ENCODE assay signal across 25 mouse cellular contexts in genomic region chr9:40246702-40247101, GRCm38 (mm10). TPM values are rescaled to one million over a fixed set of nuclear protein-coding genes. Genes with fewer than 3 reads are reported as not detected.
A peak's percentile ranks its signal among the peaks of the same experiment; 100 is the strongest.
DNase-seq lines count a peak whose midpoint lies in the region; ATAC-seq and TF ChIP-seq lines count a peak whose summit lies in the region.
"Had no signal": no experiment of that assay in that cellular context is flagged by ENCODE, and none has a peak within 500 bp of the region (broad histone marks: within the 10 kb centered on the region; RNA-seq: fewer than 3 reads in every experiment).

No protein-coding gene starts in this region.

- H3K4me2 ChIP-seq in heart, embryonic 13.5 days, result no peak overlapping the region
- no peak overlapping the region for H3K4me2 ChIP-seq in limb, embryonic 13.5 days (replicated peaks)
- no peak overlapping the region for H3K4me2 ChIP-seq in limb, embryonic 14.5 days (replicated peaks; ENCODE audit: low read depth, low read length, severe bottlenecking)
- H3K4me2 ChIP-seq: heart, embryonic 12.5 days; liver, embryonic 15.5 days; lung, embryonic 14.5 days had no signal

- DNase-seq in heart, postnatal 36 days, result no peak
- DNase-seq in limb, embryonic 10.5 days (ENCODE audit: low spot score), result no peak
- peak; percentile 21 for DNase-seq in Muller cell, postnatal 12 days (ENCODE audit: inconsistent ontology term)
- DNase-seq in limb, embryonic 14.5 days (ENCODE audit: low spot score), result peak; percentile 16
- no peak for DNase-seq in c-Kit-positive CD71-positive TER-119-positive erythroid progenitor cells, embryonic 14.5 days (ENCODE audit: low spot score)
- DNase-seq: adrenal gland, adult 2 months; adrenal gland, postnatal 36 days; cerebellum, adult 8-10 months; heart, adult 2 months; heart, postnatal 10 days; kidney, adult 8-10 months; kidney, postnatal 4 days; lung, embryonic 14.5 days; lung, postnatal 14 days; right cerebral cortex, postnatal 4 days had no signal

- intact Hi-C loops in heart, postnatal 36 days (cut with DNase I), result no loop called here

- ATAC-seq in heart, embryonic 13.5 days (ENCODE audit: extremely low read depth, insufficient number of reproducible peaks, low FRiP score, low TSS enrichment), result no peak
- ATAC-seq in limb, embryonic 13.5 days (ENCODE audit: low FRiP score, low read depth), result peak; percentile 58
- peak; percentile 67; the same call in 1 of the 2 replicates for ATAC-seq in limb, embryonic 14.5 days (ENCODE audit: low FRiP score, low read depth)
- ATAC-seq: activated CD4-positive, CD25-positive, alpha-beta regulatory T cell, adult 4 months; forebrain, embryonic 14.5 days; intestine, embryonic 16.5 days had no signal

- H3K4me1 ChIP-seq in heart, embryonic 13.5 days, result peaks cover 37% of the 10 kb centered on the region
- 0 out of 2 replicates have a peak, but pooled peaks cover 11% of the 10 kb centered on the region for H3K4me1 ChIP-seq in limb, embryonic 13.5 days
- H3K4me1 ChIP-seq in limb, embryonic 10.5 days, result 0 out of 2 replicates have a peak, but pooled peaks cover 4% of the 10 kb centered on the region
- peaks cover 6% of the 10 kb centered on the region; the same call in 1 of the 2 replicates for H3K4me1 ChIP-seq in limb, embryonic 14.5 days (ENCODE audit: control insufficient read depth, insufficient read depth, low read length)
- H3K4me1 ChIP-seq: liver, embryonic 15.5 days had no signal

- H3K9ac ChIP-seq in heart, embryonic 13.5 days, result no peak overlapping the region
- no peak overlapping the region for H3K9ac ChIP-seq in limb, embryonic 13.5 days
- H3K9ac ChIP-seq in limb, embryonic 14.5 days (ENCODE audit: low read depth, low read length, severe bottlenecking), result no peak overlapping the region
- H3K9ac ChIP-seq: heart, embryonic 12.5 days; liver, embryonic 15.5 days; lung, embryonic 14.5 days had no signal

- H3K9me3 ChIP-seq in heart, embryonic 13.5 days, result peaks cover 6% of the 10 kb centered on the region
- H3K9me3 ChIP-seq in limb, embryonic 13.5 days, result no peaks in the 10 kb centered on the region
- H3K9me3 ChIP-seq in limb, embryonic 10.5 days (replicated peaks), result no peaks in the 10 kb centered on the region
- no peaks in the 10 kb centered on the region for H3K9me3 ChIP-seq in limb, embryonic 14.5 days (ENCODE audit: control insufficient read depth, low read length)
- H3K9me3 ChIP-seq: liver, embryonic 15.5 days had no signal

- no peak for TF ChIP-seq POLR2A in limb, embryonic 14.5 days (IDR thresholded peaks at IDR 0.05; ENCODE audit: borderline replicate concordance, extremely low read depth, insufficient read depth, insufficient read length)

- WGBS in heart, embryonic 13.5 days, result 43% methylated on average over 6 of the region's 6 CpGs
- WGBS in limb, embryonic 13.5 days, result 80% methylated on average over 6 of the region's 6 CpGs
- WGBS in limb, embryonic 10.5 days, result 90% methylated on average over 6 of the region's 6 CpGs
- 78% methylated on average over 6 of the region's 6 CpGs for WGBS in limb, embryonic 14.5 days

- no peaks in the 10 kb centered on the region for H3K36me3 ChIP-seq in heart, embryonic 13.5 days
- no peaks in the 10 kb centered on the region for H3K36me3 ChIP-seq in limb, embryonic 13.5 days
- no peaks in the 10 kb centered on the region for H3K36me3 ChIP-seq in limb, embryonic 10.5 days
- H3K36me3 ChIP-seq in limb, embryonic 14.5 days (ENCODE audit: control insufficient read depth, insufficient read depth, low read length), result no peaks in the 10 kb centered on the region
- H3K36me3 ChIP-seq: heart, embryonic 12.5 days; liver, embryonic 15.5 days had no signal

- no peaks in the 10 kb centered on the region for H3K27me3 ChIP-seq in heart, embryonic 13.5 days (replicated peaks)
- no peaks in the 10 kb centered on the region for H3K27me3 ChIP-seq in limb, embryonic 13.5 days
- no peaks in the 10 kb centered on the region for H3K27me3 ChIP-seq in limb, embryonic 10.5 days (ENCODE audit: low read depth, poor library complexity, severe bottlenecking)
- H3K27me3 ChIP-seq in limb, embryonic 14.5 days (ENCODE audit: control insufficient read depth, insufficient read depth, low read length), result no peaks in the 10 kb centered on the region
- H3K27me3 ChIP-seq: heart, embryonic 12.5 days; liver, embryonic 15.5 days had no signal

- peak overlapping the region; percentile 2; the same call in 1 of the 2 replicates for H3K27ac ChIP-seq in heart, embryonic 13.5 days (replicated peaks)
- H3K27ac ChIP-seq in limb, embryonic 13.5 days, result no peak overlapping the region
- no peak overlapping the region for H3K27ac ChIP-seq in limb, embryonic 10.5 days
- H3K27ac ChIP-seq in limb, embryonic 14.5 days (replicated peaks; ENCODE audit: low read depth, low read length), result no peak overlapping the region
- H3K27ac ChIP-seq: heart, adult 2 months; kidney, postnatal 0 days; liver, embryonic 15.5 days had no signal

- no peak overlapping the region for H3K4me3 ChIP-seq in heart, embryonic 13.5 days
- H3K4me3 ChIP-seq in limb, embryonic 13.5 days, result no peak overlapping the region
- H3K4me3 ChIP-seq in limb, embryonic 10.5 days, result no peak overlapping the region
- no peak overlapping the region for H3K4me3 ChIP-seq in limb, embryonic 14.5 days (replicated peaks; ENCODE audit: low read length)
- H3K4me3 ChIP-seq: heart, adult 2 months; heart, embryonic 12.5 days; liver, embryonic 15.5 days had no signal

RNA-seq across cellular contexts. Expression of gene Scn3b, which starts 22.3 kb away (rescaled TPM):
- 0.69 and 1.3 TPM in 2 replicates for polyA plus RNA-seq in heart, embryonic 13.5 days (2015; fragmentation: Nextera tagmentation; extraction: Ambion mirVana)
- 1 to 10 TPM in 1 of 2 experiments, under 1 TPM in 1; 0.57 to 1.2 TPM for total RNA-seq in heart, postnatal 36 days (2021)
- polyA plus RNA-seq in limb, embryonic 13.5 days (2015; fragmentation: Nextera tagmentation; extraction: Ambion mirVana), result 3.5 and 5.0 TPM in 2 replicates
- 0.08 and 0.15 TPM in 2 replicates for polyA plus RNA-seq in limb, embryonic 10.5 days (2016; fragmentation: Nextera tagmentation; extraction: Ambion mirVana)
- polyA plus RNA-seq in limb, embryonic 14.5 days (2012; rRNA removed), result 11.6 and 14.6 TPM in 2 replicates
- polyA plus RNA-seq in limb, embryonic 14.5 days (2014; fragmentation: Nextera tagmentation; extraction: Ambion mirVana), result 9.3 and 15.8 TPM in 2 replicates
- total RNA-seq: MEL had no signal
- polyA plus RNA-seq: activated CD4-positive, CD25-positive, alpha-beta regulatory T cell, adult 4 months; liver, adult 2 months had no signal

RNA-seq across cellular contexts. Expression of gene Zfp202, which starts 54.6 kb away (rescaled TPM):
- polyA plus RNA-seq in heart, embryonic 13.5 days (2015; fragmentation: Nextera tagmentation; extraction: Ambion mirVana), result 3.7 and 3.8 TPM in 2 replicates
- total RNA-seq in heart, postnatal 36 days (2021), result 1 to 10 TPM; 2.5 to 3.0 TPM
- 6.8 and 7.7 TPM in 2 replicates for polyA plus RNA-seq in limb, embryonic 13.5 days (2015; fragmentation: Nextera tagmentation; extraction: Ambion mirVana)
- polyA plus RNA-seq in limb, embryonic 10.5 days (2016; fragmentation: Nextera tagmentation; extraction: Ambion mirVana), result 7.5 and 8.4 TPM in 2 replicates
- 5.6 and 6.3 TPM in 2 replicates for polyA plus RNA-seq in limb, embryonic 14.5 days (2012; rRNA removed)
- 6.3 and 6.7 TPM in 2 replicates for polyA plus RNA-seq in limb, embryonic 14.5 days (2014; fragmentation: Nextera tagmentation; extraction: Ambion mirVana)

Comparison
In these comparisons a context has a peak if more than half of its experiments do, and no peak if none do; other contexts are left out.
1. DNase-seq: peak in Muller cell, postnatal 12 days (single experiment) and limb, embryonic 14.5 days (single experiment); none in heart, postnatal 36 days (0 of 2), limb, embryonic 10.5 days (single experiment) and c-Kit-positive CD71-positive TER-119-positive erythroid progenitor cells, embryonic 14.5 days (single experiment).